Mouse (Mus musculus) 3134 (cell line): ENCODE data around the gene Smyd4.
"Not testable (repeated sequence)": the region's sequence is repeated elsewhere in the genome, so short reads cannot be mapped to it uniquely, and the experiment has no call there.

Source experiments
- DNase-seq: peaks from one replicate; pipeline ENCODE4 v3.0.0-alpha.2; 2011; ENCODE audit warnings: low spot score; ENCODE audit not compliant: insufficient read length; ENCODE audit errors: extremely low read depth

Gene Smyd4

GRCm38 (mm10) chr11:75344163-75344562 lies 4.1 kb upstream of the Smyd4 start:
- no peak for DNase-seq

- DNase-seq: no peak
Observed at GRCm38 (mm10) chr11:75344716-75345115, 3.5 kb upstream of the Smyd4 start.

GRCm38 (mm10) chr11:75346556-75347187 lies 1.6 kb upstream of the Smyd4 start:
- peak; percentile 33 for DNase-seq

GRCm38 (mm10) chr11:75347188-75347585 lies 1.0 kb upstream of the Smyd4 start:
- DNase-seq: peak; percentile 24

- DNase-seq: no peak
Observed at GRCm38 (mm10) chr11:75347596-75347995, 637 bp upstream of the Smyd4 start.

- no peak for DNase-seq
Observed at GRCm38 (mm10) chr11:75348890-75349261, 643 bp downstream of the Smyd4 start.

GRCm38 (mm10) chr11:75351225-75351624 lies 3.0 kb downstream of the Smyd4 start:
- DNase-seq: no peak

- DNase-seq: peak; percentile 48
Observed at GRCm38 (mm10) chr11:75355475-75355874, 7.2 kb downstream of the Smyd4 start.

- no peak for DNase-seq
Observed at GRCm38 (mm10) chr11:75377125-75377524, 28.9 kb downstream of the Smyd4 start.

- DNase-seq: not testable (repeated sequence)
Observed at GRCm38 (mm10) chr11:75378786-75379185, 30.6 kb downstream of the Smyd4 start.

GRCm38 (mm10) chr11:75383529-75383928 lies 35.3 kb downstream of the Smyd4 start:
- peak; percentile 62 for DNase-seq

- peak; percentile 13 for DNase-seq
Observed at GRCm38 (mm10) chr11:75395611-75396010, 47.4 kb downstream of the Smyd4 start.

GRCm38 (mm10) chr11:75397452-75397851 lies 49.2 kb downstream of the Smyd4 start:
- DNase-seq: no peak

GRCm38 (mm10) chr11:75399411-75399841 lies 51.2 kb downstream of the Smyd4 start:
- peak; percentile 67 for DNase-seq

GRCm38 (mm10) chr11:75400099-75400498 lies 51.9 kb downstream of the Smyd4 start:
- DNase-seq: peak; percentile 38

- DNase-seq: peak; percentile 58
Observed at GRCm38 (mm10) chr11:75402271-75402690, 54.0 kb downstream of the Smyd4 start.

- DNase-seq: peak; percentile 76
Observed at GRCm38 (mm10) chr11:75403301-75404052, 55.2 kb downstream of the Smyd4 start.

- no peak for DNase-seq
Observed at GRCm38 (mm10) chr11:75404801-75405200, 56.6 kb downstream of the Smyd4 start.

- DNase-seq: peak; percentile 56
Observed at GRCm38 (mm10) chr11:75406104-75406503, 57.9 kb downstream of the Smyd4 start.

GRCm38 (mm10) chr11:75406865-75407264 lies 58.6 kb downstream of the Smyd4 start:
- DNase-seq: no peak

GRCm38 (mm10) chr11:75409679-75410575 lies 61.7 kb downstream of the Smyd4 start:
- no peak for DNase-seq
